Mouse (Mus musculus): ENCODE results near the gene Ccdc33. TPM values are rescaled to one million over a fixed set of nuclear protein-coding genes. Genes with fewer than 3 reads are reported as not detected.

Ccdc33 gene
- polyA plus RNA-seq (2012; rRNA removed): not detected in 2 replicates
- not detected in 2 replicates for polyA plus RNA-seq (2014; fragmentation: Nextera tagmentation; extraction: Ambion mirVana)

DNA sequence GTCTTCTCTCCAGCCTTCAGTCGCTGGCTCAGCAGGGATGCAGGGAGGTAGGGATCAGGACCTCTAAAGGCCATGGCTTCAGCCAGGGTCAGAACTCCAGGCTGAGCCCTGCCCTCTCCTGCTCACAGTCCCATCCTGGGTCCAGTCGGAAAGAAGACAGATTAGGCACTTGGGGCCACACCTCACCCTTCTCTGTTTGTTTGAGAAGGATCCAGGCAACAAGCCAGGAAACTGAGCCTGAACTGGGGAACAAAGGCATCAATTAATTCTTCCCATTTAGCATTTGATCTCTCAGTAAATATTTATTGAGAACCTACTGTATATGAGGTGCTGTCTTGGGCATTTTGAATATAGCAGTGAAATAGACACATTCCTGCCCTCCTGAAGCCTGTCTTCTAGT lies at the start of gene Ccdc33:
TSS of gene Ccdc33 (minus strand) at position 153 of the 400 bp plus-strand sequence.
- no peak within 1 kb of the TSS for H3K4me2 ChIP-seq (ENCODE audit: low read depth)
- 25% methylated on average over 2 of the region's 2 CpGs for WGBS (ENCODE audit: insufficient replicate concordance)
- H3K9me3 ChIP-seq (ENCODE audit: control insufficient read depth, low read length): no peaks in the 10 kb centered on the region
- TF ChIP-seq CTCF (IDR thresholded peaks at IDR 0.05; ENCODE audit: low read depth) (no peak), EP300 (IDR thresholded peaks at IDR 0.05; ENCODE audit: low read depth) (no peak)
- H3K36me3 ChIP-seq (replicated peaks; ENCODE audit: control insufficient read depth, insufficient read depth, low read depth): no peaks in the 10 kb centered on the region
- no peak within 1 kb of the TSS for H3K27ac ChIP-seq
- DNase-seq (ENCODE audit: low read depth in 3 of 3, low spot score in 3 of 3): no peak
- no peak for ATAC-seq (ENCODE audit: insufficient read depth)
- H3K9ac ChIP-seq (replicated peaks): no peak within 1 kb of the TSS
- peaks cover 12% of the 10 kb centered on the region for H3K27me3 ChIP-seq (ENCODE audit: control insufficient read depth, insufficient read depth, low read length)
- peaks cover 0 to 6% of the 10 kb centered on the region in 2 experiments; a peak in 2 of 4 replicates for H3K4me1 ChIP-seq (replicated peaks; ENCODE audit: control insufficient read depth in 2 of 2, insufficient read depth in 2 of 2, low read length in 1 of 2)
- no peak within 1 kb of the TSS for H3K4me3 ChIP-seq (ENCODE audit: insufficient read depth in 1 of 2, low read depth in 2 of 2, low read length in 2 of 2)

DNA sequence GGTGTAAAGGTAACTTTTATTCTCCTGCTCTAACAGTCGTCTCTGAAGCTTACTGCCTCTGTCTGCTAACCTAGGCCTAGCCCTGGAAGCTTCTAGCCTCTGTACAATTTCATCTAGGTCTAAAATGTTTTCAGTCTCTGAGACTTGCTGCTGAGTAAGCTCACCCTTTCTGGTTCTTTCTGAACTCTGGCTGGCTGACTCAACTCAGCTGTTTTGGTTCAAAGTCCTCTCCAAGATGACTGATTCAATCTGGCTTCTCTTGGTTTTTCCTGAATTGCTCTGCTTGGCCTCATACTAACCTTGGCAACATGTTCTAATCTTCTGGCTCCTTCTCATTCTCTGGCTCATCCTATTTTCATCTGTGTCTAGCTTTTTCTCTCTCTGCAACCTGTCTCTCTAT lies 47.2 kb upstream of the Ccdc33 start:
- H3K27ac ChIP-seq: no peak overlapping the region
- H3K4me1 ChIP-seq (replicated peaks; ENCODE audit: control insufficient read depth in 2 of 2, insufficient read depth in 2 of 2, low read length in 1 of 2): no peaks in the 10 kb centered on the region
- no peak overlapping the region for H3K9ac ChIP-seq (replicated peaks)
- DNase-seq (ENCODE audit: low read depth in 3 of 3, low spot score in 3 of 3) (no peak), ATAC-seq (ENCODE audit: insufficient read depth) (no peak)
- H3K4me3 ChIP-seq (ENCODE audit: insufficient read depth in 1 of 2, low read depth in 2 of 2, low read length in 2 of 2): no peak overlapping the region
- no peak overlapping the region for H3K4me2 ChIP-seq (ENCODE audit: low read depth)
- H3K36me3 ChIP-seq (replicated peaks; ENCODE audit: control insufficient read depth, insufficient read depth, low read depth): no peaks in the 10 kb centered on the region
- H3K9me3 ChIP-seq (ENCODE audit: control insufficient read depth, low read length): no peaks in the 10 kb centered on the region
- no peaks in the 10 kb centered on the region for H3K27me3 ChIP-seq (ENCODE audit: control insufficient read depth, insufficient read depth, low read length)
- WGBS (ENCODE audit: insufficient replicate concordance): 45% methylated on average over 1 of the region's 1 CpGs
- TF ChIP-seq EP300 (IDR thresholded peaks at IDR 0.05; ENCODE audit: low read depth): no peak
- TF ChIP-seq CTCF (IDR thresholded peaks at IDR 0.05; ENCODE audit: low read depth): no peak

DNA sequence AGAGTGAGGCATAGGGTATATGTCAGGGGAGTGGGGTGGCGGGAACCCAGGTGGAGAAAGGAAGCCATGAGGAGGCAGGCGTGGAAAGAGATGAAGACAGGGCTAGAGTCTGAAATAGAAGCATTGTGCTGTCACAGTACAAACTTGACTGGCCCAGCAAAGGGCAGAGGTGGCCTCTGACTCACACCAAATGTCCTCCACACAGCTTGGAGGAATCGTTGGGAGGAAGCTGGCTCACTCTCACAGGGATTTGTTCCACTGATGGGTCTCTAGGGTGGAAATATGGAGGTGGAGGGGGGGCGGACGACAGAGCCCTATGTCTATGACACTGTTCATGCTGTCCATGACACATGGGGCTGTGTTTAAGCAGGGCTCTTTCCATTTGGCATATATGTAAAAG lies 44.5 kb upstream of the Ccdc33 start:
- no peaks in the 10 kb centered on the region for H3K9me3 ChIP-seq (ENCODE audit: control insufficient read depth, low read length)
- H3K4me1 ChIP-seq (replicated peaks; ENCODE audit: control insufficient read depth in 2 of 2, insufficient read depth in 2 of 2, low read length in 1 of 2): no peaks in the 10 kb centered on the region; a peak in 1 of 4 replicates
- TF ChIP-seq CTCF (IDR thresholded peaks at IDR 0.05; ENCODE audit: low read depth) (no peak), EP300 (IDR thresholded peaks at IDR 0.05; ENCODE audit: low read depth) (no peak)
- no peak overlapping the region for H3K4me3 ChIP-seq (ENCODE audit: insufficient read depth in 1 of 2, low read depth in 2 of 2, low read length in 2 of 2)
- DNase-seq (ENCODE audit: low read depth in 3 of 3, low spot score in 3 of 3): no peak
- no peaks in the 10 kb centered on the region for H3K27me3 ChIP-seq (ENCODE audit: control insufficient read depth, insufficient read depth, low read length)
- H3K4me2 ChIP-seq (ENCODE audit: low read depth): no peak overlapping the region
- H3K27ac ChIP-seq: no peak overlapping the region
- H3K9ac ChIP-seq (replicated peaks): no peak overlapping the region
- 45% methylated on average over 5 of the region's 5 CpGs for WGBS (ENCODE audit: insufficient replicate concordance)
- no peak for ATAC-seq (ENCODE audit: insufficient read depth)
- no peaks in the 10 kb centered on the region for H3K36me3 ChIP-seq (replicated peaks; ENCODE audit: control insufficient read depth, insufficient read depth, low read depth)

DNA sequence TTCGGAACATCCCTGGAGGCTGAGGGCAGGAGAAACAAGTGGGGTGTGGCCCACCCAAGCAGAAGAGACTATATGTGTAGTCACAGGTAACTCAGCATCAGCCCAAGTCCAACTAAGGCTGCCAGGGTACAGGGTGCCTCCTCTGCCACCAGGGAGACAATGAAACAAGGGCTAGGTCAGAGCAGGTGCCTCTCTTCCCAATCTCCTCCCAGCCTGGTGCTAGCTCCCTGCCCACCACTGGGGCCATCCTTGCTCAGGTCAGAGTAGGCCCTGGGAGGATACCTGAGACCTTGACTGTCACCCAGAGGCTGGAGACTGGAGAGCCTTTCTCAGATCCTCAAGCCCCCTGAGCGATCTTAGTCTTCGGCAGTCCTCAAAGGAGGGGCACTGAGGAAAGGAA lies 43.5 kb upstream of the Ccdc33 start:
- no peak overlapping the region for H3K4me2 ChIP-seq (ENCODE audit: low read depth)
- no peak for DNase-seq (ENCODE audit: low read depth in 3 of 3, low spot score in 3 of 3)
- no peaks in the 10 kb centered on the region for H3K27me3 ChIP-seq (ENCODE audit: control insufficient read depth, insufficient read depth, low read length)
- no peak overlapping the region for H3K27ac ChIP-seq
- no peak overlapping the region for H3K4me3 ChIP-seq (ENCODE audit: insufficient read depth in 1 of 2, low read depth in 2 of 2, low read length in 2 of 2)
- no peak overlapping the region for H3K9ac ChIP-seq (replicated peaks)
- WGBS (ENCODE audit: insufficient replicate concordance): 57% methylated on average over 3 of the region's 3 CpGs
- H3K36me3 ChIP-seq (replicated peaks; ENCODE audit: control insufficient read depth, insufficient read depth, low read depth): no peaks in the 10 kb centered on the region
- no peaks in the 10 kb centered on the region for H3K9me3 ChIP-seq (ENCODE audit: control insufficient read depth, low read length)
- ATAC-seq (ENCODE audit: insufficient read depth): no peak
- no peak for TF ChIP-seq CTCF (IDR thresholded peaks at IDR 0.05; ENCODE audit: low read depth)
- TF ChIP-seq EP300 (IDR thresholded peaks at IDR 0.05; ENCODE audit: low read depth): no peak
- H3K4me1 ChIP-seq (replicated peaks; ENCODE audit: control insufficient read depth in 2 of 2, insufficient read depth in 2 of 2, low read length in 1 of 2): no peaks in the 10 kb centered on the region; a peak in 1 of 4 replicates

DNA sequence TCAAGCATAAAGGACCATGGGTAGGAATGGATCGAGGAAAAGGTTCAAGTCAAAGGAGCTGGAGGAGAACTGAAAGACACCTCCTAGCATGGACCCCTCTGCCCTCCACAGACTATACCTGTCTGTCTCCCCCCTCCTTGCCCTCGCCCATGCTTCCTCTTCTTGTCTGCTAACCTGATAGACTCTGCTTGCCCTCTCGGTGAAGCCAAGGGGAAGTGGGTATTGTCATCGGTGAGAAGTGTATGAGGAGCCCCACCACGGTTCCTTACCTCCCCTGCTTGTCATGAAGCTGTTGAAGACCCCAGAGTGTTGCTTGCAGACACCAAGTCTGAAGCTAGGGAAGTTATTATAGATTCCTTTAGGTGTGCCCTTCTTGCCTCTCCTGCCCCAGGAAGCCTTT lies 41.7 kb upstream of the Ccdc33 start:
- Histone ChIP-seq H3K4me3 (ENCODE audit: insufficient read depth in 1 of 2, low read depth in 2 of 2, low read length in 2 of 2) (no peak overlapping the region), H3K27me3 (ENCODE audit: control insufficient read depth, insufficient read depth, low read length) (no peaks in the 10 kb centered on the region), H3K4me2 (ENCODE audit: low read depth) (no peak overlapping the region), H3K9me3 (ENCODE audit: control insufficient read depth, low read length) (no peaks in the 10 kb centered on the region), H3K9ac (replicated peaks) (no peak overlapping the region), H3K36me3 (replicated peaks; ENCODE audit: control insufficient read depth, insufficient read depth, low read depth) (no peaks in the 10 kb centered on the region), H3K4me1 (replicated peaks; ENCODE audit: control insufficient read depth in 2 of 2, insufficient read depth in 2 of 2, low read length in 1 of 2) (no peaks in the 10 kb centered on the region; a peak in 1 of 4 replicates), H3K27ac (no peak overlapping the region)
- DNase-seq (ENCODE audit: low read depth in 3 of 3, low spot score in 3 of 3) (no peak), ATAC-seq (ENCODE audit: insufficient read depth) (no peak)
- TF ChIP-seq CTCF (IDR thresholded peaks at IDR 0.05; ENCODE audit: low read depth) (no peak), EP300 (IDR thresholded peaks at IDR 0.05; ENCODE audit: low read depth) (no peak)
- 16% methylated on average over 5 of the region's 5 CpGs for WGBS (ENCODE audit: insufficient replicate concordance)

Data from liver, embryonic 14.5 days (tissue).